Mouse (Mus musculus): Measurements from ENCODE around the gene Gm6525. TPM values are rescaled to one million over a fixed set of nuclear protein-coding genes. Genes with fewer than 3 reads are reported as not detected.

Gene Gm6525
- polyA plus RNA-seq, 1 experiment from 2014 or later, result not detected

GRCm38 (mm10) chr3:84180304-84180703 lies 6.4 kb downstream of the Gm6525 start:
- Histone ChIP-seq H3K27ac (ENCODE audit: low read depth, low read length) (no peak overlapping the region), H3K9me3 (replicated peaks; ENCODE audit: control insufficient read depth, low read length) (no peaks in the 10 kb centered on the region), H3K4me1 (ENCODE audit: control insufficient read depth, insufficient read depth, low read length) (no peaks in the 10 kb centered on the region), H3K9ac (ENCODE audit: low read depth, low read length) (no peak overlapping the region), H3K27me3 (ENCODE audit: control insufficient read depth, insufficient read depth, low read length) (no peaks in the 10 kb centered on the region), H3K4me3 (ENCODE audit: low read depth, low read length) (no peak overlapping the region), H3K4me2 (no peak overlapping the region), H3K36me3 (ENCODE audit: control insufficient read depth, insufficient read depth, low read length) (no peaks in the 10 kb centered on the region)
- no peak for ATAC-seq (replicated peaks; ENCODE audit: insufficient number of reproducible peaks, low FRiP score, low TSS enrichment)
- WGBS (ENCODE audit: insufficient replicate concordance), result 69% methylated on average over 2 of the region's 2 CpGs

GRCm38 (mm10) chr3:84181102-84181501 lies 7.2 kb downstream of the Gm6525 start:
- Histone ChIP-seq H3K4me3 (ENCODE audit: low read depth, low read length) (no peak overlapping the region), H3K27ac (ENCODE audit: low read depth, low read length) (no peak overlapping the region), H3K4me1 (ENCODE audit: control insufficient read depth, insufficient read depth, low read length) (no peaks in the 10 kb centered on the region), H3K4me2 (no peak overlapping the region), H3K9me3 (replicated peaks; ENCODE audit: control insufficient read depth, low read length) (no peaks in the 10 kb centered on the region), H3K9ac (ENCODE audit: low read depth, low read length) (no peak overlapping the region), H3K27me3 (ENCODE audit: control insufficient read depth, insufficient read depth, low read length) (no peaks in the 10 kb centered on the region), H3K36me3 (ENCODE audit: control insufficient read depth, insufficient read depth, low read length) (no peaks in the 10 kb centered on the region)
- ATAC-seq (replicated peaks; ENCODE audit: insufficient number of reproducible peaks, low FRiP score, low TSS enrichment), result no peak
- 48% methylated on average over 8 of the region's 8 CpGs for WGBS (ENCODE audit: insufficient replicate concordance)

- Histone ChIP-seq H3K27ac (ENCODE audit: low read depth, low read length) (no peak overlapping the region), H3K4me3 (ENCODE audit: low read depth, low read length) (no peak overlapping the region), H3K36me3 (ENCODE audit: control insufficient read depth, insufficient read depth, low read length) (no peaks in the 10 kb centered on the region), H3K27me3 (ENCODE audit: control insufficient read depth, insufficient read depth, low read length) (no peaks in the 10 kb centered on the region), H3K4me1 (ENCODE audit: control insufficient read depth, insufficient read depth, low read length) (no peaks in the 10 kb centered on the region), H3K9me3 (replicated peaks; ENCODE audit: control insufficient read depth, low read length) (no peaks in the 10 kb centered on the region), H3K9ac (ENCODE audit: low read depth, low read length) (no peak overlapping the region), H3K4me2 (no peak overlapping the region)
- 52% methylated on average over 4 of the region's 4 CpGs for WGBS (ENCODE audit: insufficient replicate concordance)
- no peak for ATAC-seq (replicated peaks; ENCODE audit: insufficient number of reproducible peaks, low FRiP score, low TSS enrichment)
Observed at GRCm38 (mm10) chr3:84181717-84182116, 7.8 kb downstream of the Gm6525 start.

- Histone ChIP-seq H3K27me3 (ENCODE audit: control insufficient read depth, insufficient read depth, low read length) (peaks cover 13% of the 10 kb centered on the region), H3K4me2 (peak overlapping the region; percentile 65), H3K4me1 (ENCODE audit: control insufficient read depth, insufficient read depth, low read length) (0 out of 2 replicates have a peak, but pooled peaks cover 2% of the 10 kb centered on the region), H3K36me3 (ENCODE audit: control insufficient read depth, insufficient read depth, low read length) (no peaks in the 10 kb centered on the region), H3K4me3 (ENCODE audit: low read depth, low read length) (peak overlapping the region; percentile 55), H3K9ac (ENCODE audit: low read depth, low read length) (no peak overlapping the region), H3K9me3 (replicated peaks; ENCODE audit: control insufficient read depth, low read length) (no peaks in the 10 kb centered on the region), H3K27ac (ENCODE audit: low read depth, low read length) (no peak overlapping the region)
- 35% methylated on average over 10 of the region's 10 CpGs for WGBS (ENCODE audit: insufficient replicate concordance)
- no peak for ATAC-seq (replicated peaks; ENCODE audit: insufficient number of reproducible peaks, low FRiP score, low TSS enrichment)
Observed at GRCm38 (mm10) chr3:84189629-84190173, 15.8 kb downstream of the Gm6525 start.

- 0 out of 2 replicates have a peak, but pooled peaks cover 2% of the 10 kb centered on the region for H3K4me1 ChIP-seq (ENCODE audit: control insufficient read depth, insufficient read depth, low read length)
- H3K36me3 ChIP-seq (ENCODE audit: control insufficient read depth, insufficient read depth, low read length), result no peaks in the 10 kb centered on the region
- WGBS (ENCODE audit: insufficient replicate concordance), result 4% methylated on average over 41 of the region's 41 CpGs
- peaks cover 13% of the 10 kb centered on the region for H3K27me3 ChIP-seq (ENCODE audit: control insufficient read depth, insufficient read depth, low read length)
- peak overlapping the region; percentile 55 for H3K4me3 ChIP-seq (ENCODE audit: low read depth, low read length)
- H3K4me2 ChIP-seq, result peak overlapping the region; percentile 65
- peak; percentile 63; the same call in 1 of the 2 replicates for ATAC-seq (replicated peaks; ENCODE audit: insufficient number of reproducible peaks, low FRiP score, low TSS enrichment)
- H3K9me3 ChIP-seq (replicated peaks; ENCODE audit: control insufficient read depth, low read length), result no peaks in the 10 kb centered on the region
- no peak overlapping the region for H3K27ac ChIP-seq (ENCODE audit: low read depth, low read length)
- peak overlapping the region; percentile 61 for H3K9ac ChIP-seq (ENCODE audit: low read depth, low read length)
Observed at GRCm38 (mm10) chr3:84190513-84191061, 16.7 kb downstream of the Gm6525 start.

- Histone ChIP-seq H3K4me3 (ENCODE audit: low read depth, low read length) (peak overlapping the region; percentile 55), H3K27ac (ENCODE audit: low read depth, low read length) (no peak overlapping the region), H3K9ac (ENCODE audit: low read depth, low read length) (peak overlapping the region; percentile 61; the same call in 1 of the 2 replicates), H3K9me3 (replicated peaks; ENCODE audit: control insufficient read depth, low read length) (no peaks in the 10 kb centered on the region), H3K36me3 (ENCODE audit: control insufficient read depth, insufficient read depth, low read length) (no peaks in the 10 kb centered on the region), H3K4me2 (peak overlapping the region; percentile 65), H3K4me1 (ENCODE audit: control insufficient read depth, insufficient read depth, low read length) (0 out of 2 replicates have a peak, but pooled peaks cover 2% of the 10 kb centered on the region), H3K27me3 (ENCODE audit: control insufficient read depth, insufficient read depth, low read length) (peaks cover 13% of the 10 kb centered on the region)
- ATAC-seq (replicated peaks; ENCODE audit: insufficient number of reproducible peaks, low FRiP score, low TSS enrichment), result 0 out of 2 replicates have a peak, but pooled peaks have one; percentile 46
- WGBS (ENCODE audit: insufficient replicate concordance), result 35% methylated on average over 21 of the region's 21 CpGs
Observed at GRCm38 (mm10) chr3:84191141-84191881, 17.4 kb downstream of the Gm6525 start.

GRCm38 (mm10) chr3:84193881-84194280 lies 20.0 kb downstream of the Gm6525 start:
- Histone ChIP-seq H3K27ac (ENCODE audit: low read depth, low read length) (no peak overlapping the region), H3K36me3 (ENCODE audit: control insufficient read depth, insufficient read depth, low read length) (no peaks in the 10 kb centered on the region), H3K4me2 (no peak overlapping the region), H3K27me3 (ENCODE audit: control insufficient read depth, insufficient read depth, low read length) (peaks cover 13% of the 10 kb centered on the region), H3K4me1 (ENCODE audit: control insufficient read depth, insufficient read depth, low read length) (0 out of 2 replicates have a peak, but pooled peaks cover 2% of the 10 kb centered on the region), H3K4me3 (ENCODE audit: low read depth, low read length) (no peak overlapping the region), H3K9me3 (replicated peaks; ENCODE audit: control insufficient read depth, low read length) (no peaks in the 10 kb centered on the region), H3K9ac (ENCODE audit: low read depth, low read length) (no peak overlapping the region)
- ATAC-seq (replicated peaks; ENCODE audit: insufficient number of reproducible peaks, low FRiP score, low TSS enrichment), result no peak
- WGBS (ENCODE audit: insufficient replicate concordance), result 55% methylated on average over 4 of the region's 4 CpGs

GRCm38 (mm10) chr3:84198229-84198628 lies 24.3 kb downstream of the Gm6525 start:
- Histone ChIP-seq H3K36me3 (ENCODE audit: control insufficient read depth, insufficient read depth, low read length) (no peaks in the 10 kb centered on the region), H3K9ac (ENCODE audit: low read depth, low read length) (no peak overlapping the region), H3K9me3 (replicated peaks; ENCODE audit: control insufficient read depth, low read length) (no peaks in the 10 kb centered on the region), H3K4me3 (ENCODE audit: low read depth, low read length) (no peak overlapping the region), H3K27ac (ENCODE audit: low read depth, low read length) (no peak overlapping the region), H3K4me1 (ENCODE audit: control insufficient read depth, insufficient read depth, low read length) (no peaks in the 10 kb centered on the region), H3K27me3 (ENCODE audit: control insufficient read depth, insufficient read depth, low read length) (no peaks in the 10 kb centered on the region), H3K4me2 (no peak overlapping the region)
- ATAC-seq (replicated peaks; ENCODE audit: insufficient number of reproducible peaks, low FRiP score, low TSS enrichment), result no peak
- 88% methylated on average over 3 of the region's 3 CpGs for WGBS (ENCODE audit: insufficient replicate concordance)
